Mouse (Mus musculus): Measurements from ENCODE around the gene Col2a1. TPM values are rescaled to one million over a fixed set of nuclear protein-coding genes. Genes with fewer than 3 reads are reported as not detected.

The Col2a1 gene
- polyA plus RNA-seq, 1 experiment from 2014 or later: 14.8 TPM

GRCm38 (mm10) chr15:97965311-97966045, 39.0 kb downstream of the Col2a1 start:
- no peak for DNase-seq (ENCODE audit: low spot score)
- H3K36me3 ChIP-seq (ENCODE audit: insufficient read depth, low read length): no peaks in the 10 kb centered on the region
- no peaks in the 10 kb centered on the region for H3K27me3 ChIP-seq (ENCODE audit: insufficient read depth, low read length)
- H3K4me2 ChIP-seq (ENCODE audit: low read length): no peak overlapping the region
- no peak overlapping the region for H3K4me3 ChIP-seq (replicated peaks; ENCODE audit: low read depth, low read length)
- 62% methylated on average over 17 of the region's 17 CpGs for WGBS
- TF ChIP-seq CTCF (IDR thresholded peaks at IDR 0.05; ENCODE audit: low read depth): no peak
- no peaks in the 10 kb centered on the region for H3K9me3 ChIP-seq (replicated peaks; ENCODE audit: low read length)
- no peak overlapping the region for H3K9ac ChIP-seq (ENCODE audit: low read depth, low read length)
- no peak for ATAC-seq (replicated peaks; ENCODE audit: low FRiP score, low read depth)
- H3K27ac ChIP-seq: no peak overlapping the region
- H3K4me1 ChIP-seq (replicated peaks; ENCODE audit: insufficient read depth, low read length): 0 out of 2 replicates have a peak, but pooled peaks cover 4% of the 10 kb centered on the region

- Histone ChIP-seq H3K4me2 (ENCODE audit: low read length) (peak overlapping the region; percentile 81), H3K27me3 (ENCODE audit: insufficient read depth, low read length) (no peaks in the 10 kb centered on the region), H3K9me3 (replicated peaks; ENCODE audit: low read length) (no peaks in the 10 kb centered on the region), H3K4me1 (replicated peaks; ENCODE audit: insufficient read depth, low read length) (0 out of 2 replicates have a peak, but pooled peaks cover 4% of the 10 kb centered on the region), H3K9ac (ENCODE audit: low read depth, low read length) (peak overlapping the region; percentile 75), H3K27ac (peak overlapping the region; percentile 85; the same call in 1 of the 2 replicates), H3K4me3 (replicated peaks; ENCODE audit: low read depth, low read length) (peak overlapping the region; percentile 61), H3K36me3 (ENCODE audit: insufficient read depth, low read length) (no peaks in the 10 kb centered on the region)
- WGBS: 28% methylated on average over 7 of the region's 7 CpGs
- DNase-seq (ENCODE audit: low spot score) (no peak), ATAC-seq (replicated peaks; ENCODE audit: low FRiP score, low read depth) (no peak)
- no peak for TF ChIP-seq CTCF (IDR thresholded peaks at IDR 0.05; ENCODE audit: low read depth)
Measured at GRCm38 (mm10) chr15:97964836-97965187, 39.7 kb downstream of the Col2a1 start.

- H3K27me3 ChIP-seq (ENCODE audit: insufficient read depth, low read length): no peaks in the 10 kb centered on the region
- peak within 1 kb of the TSS; percentile 85 for H3K27ac ChIP-seq
- under 1% methylated on average over 67 of the region's 67 CpGs for WGBS
- ATAC-seq (replicated peaks; ENCODE audit: low FRiP score, low read depth) (peak; percentile 95), DNase-seq (ENCODE audit: low spot score) (peak; percentile 96)
- peak; percentile 94 for TF ChIP-seq CTCF (IDR thresholded peaks at IDR 0.05; ENCODE audit: low read depth)
- no peaks in the 10 kb centered on the region for H3K36me3 ChIP-seq (ENCODE audit: insufficient read depth, low read length)
- H3K4me1 ChIP-seq (replicated peaks; ENCODE audit: insufficient read depth, low read length): 0 out of 2 replicates have a peak, but pooled peaks cover 4% of the 10 kb centered on the region
- peak within 1 kb of the TSS; percentile 61 for H3K4me3 ChIP-seq (replicated peaks; ENCODE audit: low read depth, low read length)
- no peaks in the 10 kb centered on the region for H3K9me3 ChIP-seq (replicated peaks; ENCODE audit: low read length)
- peak within 1 kb of the TSS; percentile 81 for H3K4me2 ChIP-seq (ENCODE audit: low read length)
- H3K9ac ChIP-seq (ENCODE audit: low read depth, low read length): peak within 1 kb of the TSS; percentile 75
Measured at GRCm38 (mm10) chr15:97963989-97964835, 40.3 kb downstream of the Col2a1 start, which contains the start of gene Tmem106c. TSS of gene Tmem106c (plus strand) at chr15:97964200.

DNA sequence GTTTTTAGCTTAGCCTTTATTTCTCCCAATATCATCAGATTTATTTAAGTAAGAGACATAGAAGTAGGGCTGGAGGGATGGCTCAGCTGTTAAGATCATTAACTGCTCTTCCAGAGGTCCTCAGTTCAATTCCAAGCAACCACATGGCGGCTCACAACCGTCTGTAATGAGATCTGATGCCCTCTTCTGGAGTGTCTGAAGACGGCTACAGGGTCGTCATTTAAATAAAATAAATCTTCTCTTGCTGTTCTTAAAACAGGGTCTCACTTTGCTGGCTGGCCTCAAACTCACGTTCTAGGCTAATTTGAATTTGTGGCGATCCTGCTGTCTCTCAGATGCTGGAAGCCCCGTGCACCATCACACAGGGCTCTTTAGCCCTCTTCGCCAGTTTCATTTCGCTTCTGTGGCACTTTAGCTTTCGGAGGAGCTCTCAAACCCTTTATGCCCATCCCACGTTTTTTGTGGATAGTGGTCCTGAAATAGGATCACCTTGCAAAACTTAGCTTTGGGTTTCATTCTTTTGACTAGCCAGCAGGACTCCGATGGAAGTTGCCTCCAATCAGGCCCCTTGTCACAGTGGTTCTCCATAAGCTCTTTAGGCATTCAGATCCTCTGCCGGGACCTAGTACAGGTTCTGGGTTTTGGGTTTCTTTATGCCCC, 41.0 kb downstream of the Col2a1 start:
- DNase-seq (ENCODE audit: low spot score) (no peak), ATAC-seq (replicated peaks; ENCODE audit: low FRiP score, low read depth) (no peak)
- 0 out of 2 replicates have a peak, but pooled peaks have one; percentile 30 for TF ChIP-seq CTCF (IDR thresholded peaks at IDR 0.05; ENCODE audit: low read depth)
- 0 out of 2 replicates have a peak, but pooled peaks cover 4% of the 10 kb centered on the region for H3K4me1 ChIP-seq (replicated peaks; ENCODE audit: insufficient read depth, low read length)
- H3K27me3 ChIP-seq (ENCODE audit: insufficient read depth, low read length): no peaks in the 10 kb centered on the region
- peak overlapping the region; percentile 69 for H3K27ac ChIP-seq
- H3K9me3 ChIP-seq (replicated peaks; ENCODE audit: low read length): no peaks in the 10 kb centered on the region
- peak overlapping the region; percentile 81 for H3K4me2 ChIP-seq (ENCODE audit: low read length)
- H3K9ac ChIP-seq (ENCODE audit: low read depth, low read length): peak overlapping the region; percentile 75
- H3K4me3 ChIP-seq (replicated peaks; ENCODE audit: low read depth, low read length): peak overlapping the region; percentile 61
- 8% methylated on average over 13 of the region's 13 CpGs for WGBS
- no peaks in the 10 kb centered on the region for H3K36me3 ChIP-seq (ENCODE audit: insufficient read depth, low read length)

DNA sequence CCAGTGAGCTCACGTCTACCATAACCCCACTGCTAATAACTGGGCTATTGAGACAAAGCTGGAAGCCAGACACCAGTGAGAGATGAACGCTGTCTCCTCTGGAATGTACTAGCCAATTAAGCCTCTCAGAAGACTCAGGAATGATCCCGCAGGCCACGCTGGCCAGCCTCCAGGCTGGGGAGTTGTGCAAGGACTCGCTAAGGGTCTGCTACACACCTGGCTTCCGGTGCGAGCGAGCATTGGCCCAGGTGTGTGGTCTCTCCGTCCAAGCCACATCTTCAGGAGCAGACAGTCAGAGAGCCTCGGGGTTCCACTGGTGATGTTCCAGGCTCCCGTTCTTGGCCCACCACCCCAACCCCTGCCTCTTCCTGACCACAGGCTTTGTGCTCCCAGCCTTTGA, 48.1 kb downstream of the Col2a1 start:
- no peaks in the 10 kb centered on the region for H3K36me3 ChIP-seq (ENCODE audit: insufficient read depth, low read length)
- H3K4me3 ChIP-seq (replicated peaks; ENCODE audit: low read depth, low read length): no peak overlapping the region
- no peaks in the 10 kb centered on the region for H3K27me3 ChIP-seq (ENCODE audit: insufficient read depth, low read length)
- ATAC-seq (replicated peaks; ENCODE audit: low FRiP score, low read depth) (no peak), DNase-seq (ENCODE audit: low spot score) (no peak)
- no peak overlapping the region for H3K27ac ChIP-seq
- H3K4me2 ChIP-seq (ENCODE audit: low read length): no peak overlapping the region
- H3K9me3 ChIP-seq (replicated peaks; ENCODE audit: low read length): no peaks in the 10 kb centered on the region
- 78% methylated on average over 11 of the region's 11 CpGs for WGBS
- no peak overlapping the region for H3K9ac ChIP-seq (ENCODE audit: low read depth, low read length)
- TF ChIP-seq CTCF (IDR thresholded peaks at IDR 0.05; ENCODE audit: low read depth): no peak
- no peaks in the 10 kb centered on the region for H3K4me1 ChIP-seq (replicated peaks; ENCODE audit: insufficient read depth, low read length)

DNA sequence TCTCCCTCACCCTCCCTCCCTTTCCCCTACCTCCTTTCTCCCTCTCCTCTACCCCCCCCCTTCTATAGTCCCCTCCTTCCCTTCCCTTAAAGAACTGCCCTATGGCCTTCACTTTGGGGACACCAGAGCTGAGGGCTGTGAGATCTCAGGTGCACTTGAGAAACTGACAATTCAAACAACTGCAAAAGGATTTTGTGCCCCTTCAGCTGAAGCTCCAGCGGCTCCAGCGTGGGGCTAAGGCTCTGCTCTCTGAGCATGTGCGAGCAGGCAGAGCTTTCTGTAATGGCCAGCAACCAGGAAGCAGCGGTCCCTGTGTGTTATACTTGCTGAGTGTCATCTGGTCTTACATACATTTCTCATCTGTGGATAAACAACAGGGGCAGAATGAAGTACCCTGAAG, 48.8 kb downstream of the Col2a1 start:
- H3K4me3 ChIP-seq (replicated peaks; ENCODE audit: low read depth, low read length): no peak overlapping the region
- H3K4me2 ChIP-seq (ENCODE audit: low read length): no peak overlapping the region
- H3K4me1 ChIP-seq (replicated peaks; ENCODE audit: insufficient read depth, low read length): no peaks in the 10 kb centered on the region
- H3K27me3 ChIP-seq (ENCODE audit: insufficient read depth, low read length): no peaks in the 10 kb centered on the region
- H3K27ac ChIP-seq: no peak overlapping the region
- no peak overlapping the region for H3K9ac ChIP-seq (ENCODE audit: low read depth, low read length)
- 25% methylated on average over 4 of the region's 4 CpGs for WGBS
- H3K36me3 ChIP-seq (ENCODE audit: insufficient read depth, low read length): no peaks in the 10 kb centered on the region
- TF ChIP-seq CTCF (IDR thresholded peaks at IDR 0.05; ENCODE audit: low read depth): no peak
- no peaks in the 10 kb centered on the region for H3K9me3 ChIP-seq (replicated peaks; ENCODE audit: low read length)
- DNase-seq (ENCODE audit: low spot score) (no peak), ATAC-seq (replicated peaks; ENCODE audit: low FRiP score, low read depth) (no peak)

Data from kidney, postnatal 0 days (tissue).